Mouse (Mus musculus) testis, adult 2 months (tissue): ENCODE results near the gene Faim.

ENCODE experiments used
- CTCF ChIP-seq: fragments of 200-500 bp; IDR thresholded peaks from 2 replicates; pipeline ENCODE4 v1.5.1; 2012; ENCODE audit warnings: low read depth, mild to moderate bottlenecking, inconsistent platforms, low read length, moderate library complexity; ENCODE audit not compliant: control insufficient read depth, insufficient read depth, insufficient replicate concordance
- POLR2A ChIP-seq: fragments of 200-500 bp; IDR thresholded peaks from 2 replicates; pipeline ENCODE4 v1.6.1; 2012; ENCODE audit warnings: low read depth, mild to moderate bottlenecking, inconsistent platforms, low read length, moderate library complexity; ENCODE audit not compliant: control insufficient read depth

DNA sequence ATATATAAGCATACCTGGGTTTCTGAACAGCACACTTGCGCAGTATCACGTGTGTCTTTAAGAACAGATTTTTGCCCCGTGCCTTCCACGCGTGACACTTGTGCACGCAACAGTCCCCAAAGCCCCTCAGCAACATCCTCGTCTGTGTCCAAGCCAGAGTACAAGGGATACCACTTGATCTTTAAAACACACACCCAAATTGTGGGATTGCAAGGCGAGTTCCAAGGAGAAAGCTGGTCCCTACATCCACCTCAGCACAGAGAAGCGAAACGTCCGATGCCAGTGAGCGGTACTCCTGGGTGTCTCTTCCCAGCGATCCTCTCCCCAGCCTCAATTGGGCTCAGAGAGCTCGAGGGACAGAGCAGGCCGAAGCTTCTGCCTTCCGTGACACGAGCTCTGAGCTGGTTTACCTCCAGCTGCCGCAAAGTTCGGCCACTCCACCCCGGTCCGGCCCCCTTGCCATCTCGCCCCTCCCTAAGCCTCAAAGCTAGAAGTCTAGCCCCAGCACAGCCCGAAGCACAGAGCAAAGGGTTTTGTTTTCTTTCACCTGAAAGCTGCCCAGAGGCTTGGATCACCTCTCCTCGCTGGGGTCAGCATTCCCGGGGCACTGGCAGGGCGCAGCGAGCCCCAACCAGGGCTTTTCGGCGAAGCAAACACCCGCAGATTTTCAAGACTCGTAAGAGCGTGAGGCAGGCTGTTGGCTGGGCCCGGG, 31.6 kb upstream of the Faim start:
- no peak for TF ChIP-seq CTCF
- no peak for TF ChIP-seq POLR2A
